Mouse (Mus musculus): ENCODE results near the gene Dnaja2. TPM values are rescaled to one million over a fixed set of nuclear protein-coding genes. Genes with fewer than 3 reads are reported as not detected.

Gene Dnaja2
- total RNA-seq (2021): 100 to 1,000 TPM; 211 to 226 TPM
- long read RNA-seq, transcript Dnaja2-201 (9 exons, 2,919 nt): major isoform, 161 of 177 reads
- long read RNA-seq, partial matches to known transcripts: 11 of 177 reads
- long read RNA-seq, other reads (novel, unspliced or antisense): 5 of 177 reads

GRCm38 (mm10) chr8:85555181-85556145 is at the start of gene Dnaja2:
TSS of gene Dnaja2 (minus strand) at chr8:85555344.
- DNase-seq (ENCODE audit: low spot score in 2 of 2): peak; percentile 85 to 90

- DNase-seq (ENCODE audit: low spot score in 2 of 2): no peak
Observed at GRCm38 (mm10) chr8:85604201-85604600, 49.1 kb upstream of the Dnaja2 start.

- peak; percentile 25 to 69 for DNase-seq (ENCODE audit: low spot score in 2 of 2)
Observed at GRCm38 (mm10) chr8:85603203-85603895, 48.2 kb upstream of the Dnaja2 start.

GRCm38 (mm10) chr8:85602737-85603136 is 47.6 kb upstream of the Dnaja2 start:
- no peak for DNase-seq (ENCODE audit: low spot score in 2 of 2)

GRCm38 (mm10) chr8:85601741-85602140 is 46.6 kb upstream of the Dnaja2 start:
- DNase-seq (ENCODE audit: low spot score in 2 of 2): no peak

- DNase-seq (ENCODE audit: low spot score in 2 of 2): no peak
Observed at GRCm38 (mm10) chr8:85597413-85598191, 42.5 kb upstream of the Dnaja2 start.

- DNase-seq (ENCODE audit: low spot score in 2 of 2): no peak
Observed at GRCm38 (mm10) chr8:85595391-85595790, 40.2 kb upstream of the Dnaja2 start.

GRCm38 (mm10) chr8:85594983-85595382 is 39.8 kb upstream of the Dnaja2 start:
- no peak for DNase-seq (ENCODE audit: low spot score in 2 of 2)

GRCm38 (mm10) chr8:85593324-85593723 is 38.2 kb upstream of the Dnaja2 start:
- no peak for DNase-seq (ENCODE audit: low spot score in 2 of 2)

GRCm38 (mm10) chr8:85591532-85591931 is 36.4 kb upstream of the Dnaja2 start:
- no peak for DNase-seq (ENCODE audit: low spot score in 2 of 2)

- no peak for DNase-seq (ENCODE audit: low spot score in 2 of 2)
Observed at GRCm38 (mm10) chr8:85590258-85590657, 35.1 kb upstream of the Dnaja2 start.

- DNase-seq (ENCODE audit: low spot score in 2 of 2): no peak
Observed at GRCm38 (mm10) chr8:85588596-85588995, 33.5 kb upstream of the Dnaja2 start.

- DNase-seq (ENCODE audit: low spot score in 2 of 2): no peak
Observed at GRCm38 (mm10) chr8:85577666-85578065, 22.5 kb upstream of the Dnaja2 start.

GRCm38 (mm10) chr8:85573972-85574496 is 18.9 kb upstream of the Dnaja2 start:
- DNase-seq (ENCODE audit: low spot score in 2 of 2): no peak

- DNase-seq (ENCODE audit: low spot score in 2 of 2): no peak
Observed at GRCm38 (mm10) chr8:85570466-85570865, 15.3 kb upstream of the Dnaja2 start.

- no peak for DNase-seq (ENCODE audit: low spot score in 2 of 2)
Observed at GRCm38 (mm10) chr8:85567801-85568200, 12.7 kb upstream of the Dnaja2 start.

GRCm38 (mm10) chr8:85565186-85565585 is 10.0 kb upstream of the Dnaja2 start:
- no peak for DNase-seq (ENCODE audit: low spot score in 2 of 2)

- DNase-seq (ENCODE audit: low spot score in 2 of 2): no peak
Observed at GRCm38 (mm10) chr8:85563336-85563735, 8.2 kb upstream of the Dnaja2 start.

- DNase-seq (ENCODE audit: low spot score in 2 of 2): no peak
Observed at GRCm38 (mm10) chr8:85559966-85560365, 4.8 kb upstream of the Dnaja2 start.

- DNase-seq (ENCODE audit: low spot score in 2 of 2): no peak
Observed at GRCm38 (mm10) chr8:85559201-85559600, 4.1 kb upstream of the Dnaja2 start.

GRCm38 (mm10) chr8:85557601-85557986 is 2.5 kb upstream of the Dnaja2 start:
- DNase-seq (ENCODE audit: low spot score in 2 of 2): no peak

Data from layer of hippocampus, adult 18-20 months (tissue).